Mouse (Mus musculus) liver, embryonic 16.5 days (tissue): ENCODE results near the gene Tmem175. TPM values are rescaled to one million over a fixed set of nuclear protein-coding genes. Genes with fewer than 3 reads are reported as not detected.

Experiments used
- ATAC-seq: fragments of 200-750 bp; cut with Nextera tagmentation; 2 replicates; pipeline ENCODE4 v1.8.0; 2017; ENCODE audit warnings: low read depth, mild to moderate bottlenecking, moderate number of reproducible peaks, moderate library complexity
- H3K27ac ChIP-seq: fragments of 300-500 bp; sonication (generic); 2 replicates; pipeline ENCODE4 v1.5.1; 2014; ENCODE audit warnings: mild to moderate bottlenecking, low read length
- H3K27me3 ChIP-seq: fragments of 300-500 bp; sonication (generic); 2 replicates; pipeline ENCODE4 v1.6.1; 2014; ENCODE audit warnings: low read depth, low read length, mixed read lengths; ENCODE audit not compliant: control insufficient read depth, insufficient read depth
- H3K36me3 ChIP-seq: fragments of 300-500 bp; sonication (generic); 2 replicates; pipeline ENCODE4 v1.6.1; 2014; ENCODE audit warnings: mild to moderate bottlenecking; ENCODE audit not compliant: control insufficient read depth, insufficient read depth
- H3K4me1 ChIP-seq: fragments of 300-500 bp; sonication (generic); 2 replicates; pipeline ENCODE4 v1.6.1; 2014; ENCODE audit warnings: low read depth, low read length, mixed read lengths; ENCODE audit not compliant: control insufficient read depth
- H3K4me2 ChIP-seq: fragments of 300-500 bp; sonication (generic); 2 replicates; pipeline ENCODE4 v1.6.1; 2014; ENCODE audit warnings: low read depth, low read length, mixed read lengths
- H3K4me3 ChIP-seq: fragments of 300-500 bp; sonication (generic); 2 replicates; pipeline ENCODE4 v1.5.1; 2014; ENCODE audit warnings: low read depth, mild to moderate bottlenecking, low read length
- H3K9ac ChIP-seq: fragments of 300-500 bp; sonication (generic); 2 replicates; pipeline ENCODE4 v1.6.1; 2014; ENCODE audit warnings: low read depth, low read length
- H3K9me3 ChIP-seq: fragments of 300-500 bp; sonication (generic); replicated peaks from 2 replicates; pipeline ENCODE4 v1.6.1; 2016; ENCODE audit warnings: low read length; ENCODE audit not compliant: control insufficient read depth
- WGBS: fragments of 180-500 bp; shearing (Covaris S2); extraction: QIAGEN DNeasy Blood & Tissue Kit; methylation state at CpG from one replicate; pipeline ENCODE4 v1.1.7; 2014; ENCODE audit not compliant: insufficient replicate concordance; 5-methylcytosine and 5-hydroxymethylcytosine counted together
- polyA plus RNA-seq: library from polyadenylated mRNA; unstranded; fragments of >200 nt; fragmentation: Nextera tagmentation; extraction: Ambion mirVana; gene quantifications from 2 replicates; pipeline ENCODE4 v1.2.1, GENCODE M21; 2015

Gene Tmem175
- polyA plus RNA-seq, 1 experiment from 2014 or later, result 10.8 TPM

DNA sequence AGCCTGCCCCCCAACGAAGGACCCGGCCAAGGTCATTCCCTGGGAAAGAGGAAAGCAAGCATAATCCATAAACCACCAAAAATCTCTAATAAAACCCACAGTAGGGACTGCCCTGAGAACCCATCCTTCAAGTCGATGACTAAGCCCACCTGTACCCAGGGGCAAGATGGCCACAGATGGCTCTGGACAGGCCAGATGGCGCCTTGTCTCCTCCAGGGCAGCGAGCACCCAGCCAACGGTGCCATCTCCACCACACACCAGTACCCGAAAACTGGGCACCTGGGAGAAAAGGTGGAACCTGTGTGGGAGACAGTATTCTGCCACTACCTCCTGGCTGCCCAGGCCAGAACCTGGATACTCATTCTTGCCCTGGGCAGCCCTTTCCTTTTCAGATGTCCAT, 20.8 kb downstream of the Tmem175 start:
- Histone ChIP-seq H3K4me1 (no peaks in the 10 kb centered on the region), H3K9me3 (no peaks in the 10 kb centered on the region), H3K27ac (no peak overlapping the region), H3K9ac (no peak overlapping the region), H3K4me3 (no peak overlapping the region), H3K27me3 (no peaks in the 10 kb centered on the region), H3K36me3 (peaks cover 22% of the 10 kb centered on the region), H3K4me2 (no peak overlapping the region)
- 74% methylated on average over 7 of the region's 7 CpGs for WGBS
- ATAC-seq, result no peak

DNA sequence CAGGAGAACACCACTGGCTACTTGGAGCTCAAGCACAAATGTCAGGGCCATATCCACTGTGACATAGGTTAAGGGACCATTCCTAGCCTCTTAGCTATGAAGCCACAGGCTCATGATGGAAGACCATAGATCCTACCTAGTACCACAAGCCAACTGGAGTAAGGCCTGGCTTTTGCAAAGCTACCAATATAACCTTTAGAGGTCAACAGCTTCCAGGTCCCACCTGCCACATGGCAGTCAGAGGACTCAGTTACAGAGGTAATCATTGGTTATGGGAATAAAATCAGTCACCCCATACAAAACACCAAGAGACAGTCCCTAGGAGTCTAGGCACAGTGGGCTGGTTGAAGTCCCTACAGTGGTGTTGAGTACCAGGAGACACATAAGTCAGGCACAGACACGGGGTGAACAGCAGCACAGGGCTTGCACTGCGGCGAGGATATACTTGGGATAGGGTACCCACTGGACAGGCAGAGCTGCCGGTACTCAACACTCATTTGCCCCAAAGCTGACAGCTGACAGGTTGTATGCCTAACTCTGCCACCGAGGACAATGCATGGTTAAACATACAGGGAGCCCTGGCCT, 21.7 kb downstream of the Tmem175 start:
- Histone ChIP-seq H3K4me3 (no peak overlapping the region), H3K36me3 (peaks cover 21% of the 10 kb centered on the region), H3K9ac (no peak overlapping the region), H3K27ac (no peak overlapping the region), H3K4me1 (no peaks in the 10 kb centered on the region), H3K4me2 (no peak overlapping the region), H3K9me3 (no peaks in the 10 kb centered on the region), H3K27me3 (no peaks in the 10 kb centered on the region)
- WGBS, result 70% methylated on average over 5 of the region's 5 CpGs
- ATAC-seq, result no peak

DNA sequence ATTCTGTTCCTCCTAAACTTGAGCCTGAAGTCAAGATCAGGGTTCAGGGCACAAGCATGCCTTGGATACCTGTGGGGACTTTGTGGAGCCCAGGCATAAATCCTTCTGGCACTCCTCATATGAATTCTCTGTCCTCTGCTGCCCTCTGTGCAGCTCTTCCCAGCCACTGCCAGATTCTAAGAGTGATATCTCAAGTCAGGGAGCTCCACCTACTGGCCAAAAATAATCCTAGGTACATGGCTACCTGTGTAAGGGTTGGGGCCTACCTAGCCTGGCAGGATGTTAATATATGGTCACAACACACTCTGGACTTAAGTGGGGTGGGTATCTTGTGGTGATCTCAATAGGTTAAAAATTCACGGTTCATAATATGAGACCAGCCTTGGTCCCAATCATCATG, 22.3 kb downstream of the Tmem175 start:
- H3K27me3 ChIP-seq, result no peaks in the 10 kb centered on the region
- H3K9me3 ChIP-seq, result no peaks in the 10 kb centered on the region
- no peaks in the 10 kb centered on the region for H3K4me1 ChIP-seq
- H3K4me2 ChIP-seq, result no peak overlapping the region
- no peak overlapping the region for H3K4me3 ChIP-seq
- WGBS, result 55% methylated on average over 1 of the region's 1 CpGs
- H3K9ac ChIP-seq, result no peak overlapping the region
- no peak overlapping the region for H3K27ac ChIP-seq
- peak; percentile 64 for ATAC-seq
- peaks cover 21% of the 10 kb centered on the region for H3K36me3 ChIP-seq

DNA sequence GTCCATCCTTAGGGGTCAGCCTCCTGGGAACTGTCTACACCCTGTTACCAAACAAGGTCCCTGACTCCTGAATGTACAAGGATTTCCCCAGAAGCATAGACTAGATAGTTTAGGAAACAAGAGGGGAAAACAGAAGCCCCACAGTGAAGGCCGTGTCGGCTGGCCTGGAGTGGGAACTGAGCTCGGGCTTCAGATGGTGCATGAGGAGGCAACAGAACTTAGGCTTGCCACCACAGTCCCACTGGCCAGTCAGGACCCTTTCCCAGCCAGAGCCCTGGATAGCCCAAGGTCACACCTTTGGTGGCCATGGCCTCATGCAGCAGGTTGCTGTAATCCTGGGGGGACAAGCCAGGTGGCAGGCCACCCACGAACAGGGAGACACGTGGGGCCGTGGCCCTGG, 23.8 kb downstream of the Tmem175 start:
- Histone ChIP-seq H3K27ac (no peak overlapping the region), H3K9me3 (no peaks in the 10 kb centered on the region), H3K36me3 (peaks cover 21% of the 10 kb centered on the region), H3K27me3 (no peaks in the 10 kb centered on the region), H3K4me1 (no peaks in the 10 kb centered on the region; the same call in none of the 2 replicates), H3K9ac (no peak overlapping the region), H3K4me2 (no peak overlapping the region), H3K4me3 (no peak overlapping the region)
- ATAC-seq, result no peak
- WGBS, result 76% methylated on average over 6 of the region's 6 CpGs

DNA sequence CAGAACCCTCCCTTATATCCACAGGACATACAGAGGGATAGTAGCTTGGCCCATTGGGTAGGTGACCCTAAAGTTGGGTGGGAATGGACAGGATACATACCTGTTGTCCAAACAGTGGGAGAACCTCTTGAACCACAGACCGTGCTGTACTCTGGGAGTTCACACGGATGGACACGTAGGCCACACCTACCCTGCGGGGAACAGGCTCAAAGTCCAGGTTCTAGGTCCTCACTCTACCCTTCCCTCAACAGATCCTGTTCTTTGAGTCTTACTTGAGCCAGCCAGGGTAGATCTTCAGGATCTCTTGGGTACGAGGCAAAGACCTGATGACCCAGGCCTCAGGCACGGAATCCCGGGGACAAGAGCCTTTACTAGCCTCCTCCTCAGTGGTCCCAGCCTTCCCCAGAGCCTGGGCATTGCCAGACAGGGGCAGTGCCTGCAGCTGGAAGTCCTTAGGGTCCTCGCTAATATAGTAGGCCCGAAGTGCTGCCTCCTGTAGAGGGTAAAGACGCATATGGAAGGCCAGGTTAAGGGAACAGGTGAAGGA, 24.9 kb downstream of the Tmem175 start:
- Histone ChIP-seq H3K9ac (no peak overlapping the region), H3K27me3 (no peaks in the 10 kb centered on the region), H3K9me3 (no peaks in the 10 kb centered on the region), H3K36me3 (peaks cover 21% of the 10 kb centered on the region), H3K4me1 (peaks cover 6% of the 10 kb centered on the region), H3K27ac (no peak overlapping the region), H3K4me3 (no peak overlapping the region), H3K4me2 (no peak overlapping the region)
- ATAC-seq, result no peak
- 83% methylated on average over 10 of the region's 10 CpGs for WGBS

DNA sequence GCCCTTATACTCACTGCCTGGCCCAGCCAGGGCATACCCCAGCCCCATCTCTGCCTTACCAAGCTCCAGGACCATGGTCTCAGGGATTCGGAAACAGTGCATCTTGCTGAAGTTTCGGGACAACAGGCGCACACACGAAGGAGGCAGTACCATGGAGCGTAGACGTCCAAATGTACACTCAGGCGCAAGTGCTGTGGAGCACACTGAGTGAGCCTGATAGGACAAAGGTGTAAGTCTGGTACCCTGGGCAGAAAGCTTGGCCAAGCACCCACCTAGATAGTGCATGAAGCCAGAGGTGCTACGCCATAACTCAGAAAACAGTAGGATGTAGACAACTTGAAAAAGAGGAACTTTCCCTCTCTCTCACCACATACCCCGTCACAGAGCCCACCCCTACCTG, 25.8 kb downstream of the Tmem175 start:
- H3K9ac ChIP-seq, result no peak overlapping the region
- 86% methylated on average over 9 of the region's 9 CpGs for WGBS
- H3K4me2 ChIP-seq, result no peak overlapping the region
- no peak for ATAC-seq
- H3K4me3 ChIP-seq, result no peak overlapping the region
- H3K27me3 ChIP-seq, result no peaks in the 10 kb centered on the region
- no peak overlapping the region for H3K27ac ChIP-seq
- H3K9me3 ChIP-seq, result no peaks in the 10 kb centered on the region
- peaks cover 21% of the 10 kb centered on the region for H3K36me3 ChIP-seq
- peaks cover 12% of the 10 kb centered on the region for H3K4me1 ChIP-seq

DNA sequence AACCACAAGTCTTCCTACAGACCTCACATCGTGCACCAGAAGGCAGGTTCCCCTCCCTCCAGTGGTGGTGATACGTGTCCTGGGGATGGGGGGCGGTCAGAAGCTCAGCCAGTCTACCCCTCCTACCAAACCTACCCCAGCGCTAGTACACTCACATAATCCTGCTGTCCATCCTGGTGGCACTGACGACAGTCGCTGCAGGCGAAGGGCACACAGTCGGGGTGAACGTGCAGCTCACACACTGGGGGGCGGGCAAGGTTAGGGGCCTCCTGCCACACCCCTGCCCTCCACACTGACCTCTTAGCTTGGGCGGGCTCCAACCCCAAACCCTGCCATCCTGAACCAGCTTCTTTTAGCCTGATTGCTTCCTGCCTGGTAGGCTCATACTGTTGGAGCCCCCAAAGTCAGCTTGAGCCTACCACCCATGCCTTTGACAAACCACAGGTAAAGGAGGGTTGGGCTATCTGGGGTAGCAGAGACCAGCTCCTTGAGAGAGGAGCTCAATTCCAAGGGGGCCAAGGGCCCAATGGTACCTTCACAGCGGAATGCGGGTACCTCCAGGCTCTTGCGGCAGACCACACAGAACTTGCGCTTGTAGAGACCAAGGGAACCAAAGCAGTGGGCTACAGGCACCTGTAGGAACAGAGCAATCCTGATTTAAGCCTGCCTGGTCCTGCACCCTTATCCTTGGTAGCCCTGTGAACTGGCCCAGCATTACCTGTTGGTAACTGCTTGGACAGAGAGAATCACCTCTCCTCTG, 26.5 kb downstream of the Tmem175 start:
- ATAC-seq, result no peak
- Histone ChIP-seq H3K4me3 (no peak overlapping the region), H3K27me3 (no peaks in the 10 kb centered on the region), H3K9ac (no peak overlapping the region), H3K4me2 (no peak overlapping the region), H3K9me3 (no peaks in the 10 kb centered on the region), H3K4me1 (peaks cover 15% of the 10 kb centered on the region), H3K27ac (no peak overlapping the region), H3K36me3 (peaks cover 21% of the 10 kb centered on the region)
- 88% methylated on average over 15 of the region's 15 CpGs for WGBS

DNA sequence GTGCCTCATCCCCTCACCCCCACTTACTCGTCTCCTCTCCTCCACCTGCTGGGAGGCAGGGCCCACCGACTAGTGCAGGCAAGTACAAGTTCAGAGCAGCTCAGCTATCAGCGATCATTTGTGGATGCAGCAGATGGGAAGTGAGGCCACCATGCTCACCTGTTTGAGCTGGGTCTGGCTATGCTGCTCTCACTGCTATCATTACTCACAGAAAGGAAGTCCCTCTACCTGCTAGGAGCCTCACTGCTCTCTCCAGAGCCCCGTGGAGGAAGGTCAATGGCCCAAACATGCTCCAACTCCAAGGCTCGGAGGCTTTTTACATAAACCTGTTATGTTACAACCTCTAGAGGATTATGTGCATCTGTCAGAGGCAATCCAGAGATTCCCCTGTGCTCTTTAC, 27.8 kb downstream of the Tmem175 start:
- no peak overlapping the region for H3K9ac ChIP-seq
- no peak overlapping the region for H3K27ac ChIP-seq
- WGBS, result 60% methylated on average over 5 of the region's 5 CpGs

DNA sequence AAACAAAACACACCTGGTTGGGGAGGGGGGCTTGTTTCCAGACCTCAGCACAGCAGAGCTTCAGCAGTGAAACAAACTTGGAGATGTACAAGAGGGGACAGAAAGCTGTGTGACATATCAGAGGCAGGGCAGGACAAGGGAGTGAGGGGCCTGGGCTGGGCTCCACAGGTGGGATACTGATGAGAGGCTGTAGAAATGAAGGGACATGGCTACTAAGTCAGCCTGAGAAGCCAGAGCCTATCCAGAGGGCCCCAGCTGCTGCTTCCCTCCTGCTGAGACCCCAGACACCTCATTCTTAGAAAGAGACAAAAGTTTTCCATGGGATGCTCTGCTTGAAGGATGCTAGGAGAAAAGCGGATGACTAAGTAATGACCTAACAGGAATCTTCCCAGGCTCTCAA, 29.0 kb downstream of the Tmem175 start:
- Histone ChIP-seq H3K4me3 (no peak overlapping the region), H3K36me3 (peaks cover 14% of the 10 kb centered on the region), H3K9ac (no peak overlapping the region), H3K27ac (no peak overlapping the region), H3K4me2 (no peak overlapping the region), H3K9me3 (no peaks in the 10 kb centered on the region), H3K27me3 (no peaks in the 10 kb centered on the region), H3K4me1 (peaks cover 17% of the 10 kb centered on the region)
- 75% methylated on average over 1 of the region's 1 CpGs for WGBS
- ATAC-seq, result no peak

More for the DNA sequence above, 27.8 kb downstream of the Tmem175 start:
- H3K4me2 ChIP-seq, result no peak overlapping the region
- H3K9me3 ChIP-seq, result no peaks in the 10 kb centered on the region
- no peaks in the 10 kb centered on the region for H3K27me3 ChIP-seq
- ATAC-seq, result no peak
- H3K36me3 ChIP-seq, result peaks cover 19% of the 10 kb centered on the region
- H3K4me3 ChIP-seq, result no peak overlapping the region
- H3K4me1 ChIP-seq, result peaks cover 17% of the 10 kb centered on the region
